Mouse (Mus musculus) heart, adult 2 months (tissue): Measurements from ENCODE around the gene Cyp2u1.

Source experiments
- CTCF ChIP-seq: fragments of 200-600 bp; IDR thresholded peaks from 2 replicates; pipeline ENCODE4 v1.8.1; 2022; ENCODE audit warnings: antibody characterized with exemption, mild to moderate bottlenecking, moderate library complexity
- EP300 ChIP-seq: fragments of 200-500 bp; IDR thresholded peaks from 2 replicates; pipeline ENCODE4 v1.6.1; 2011; ENCODE audit warnings: low read depth, low read length, control low read depth; ENCODE audit not compliant: insufficient read depth
- POLR2A ChIP-seq: fragments of 200-500 bp; IDR thresholded peaks from 2 replicates; pipeline ENCODE4 v1.6.1; 2011; ENCODE audit warnings: mild to moderate bottlenecking, low read depth, low read length, control low read depth; ENCODE audit not compliant: insufficient read depth

DNA sequence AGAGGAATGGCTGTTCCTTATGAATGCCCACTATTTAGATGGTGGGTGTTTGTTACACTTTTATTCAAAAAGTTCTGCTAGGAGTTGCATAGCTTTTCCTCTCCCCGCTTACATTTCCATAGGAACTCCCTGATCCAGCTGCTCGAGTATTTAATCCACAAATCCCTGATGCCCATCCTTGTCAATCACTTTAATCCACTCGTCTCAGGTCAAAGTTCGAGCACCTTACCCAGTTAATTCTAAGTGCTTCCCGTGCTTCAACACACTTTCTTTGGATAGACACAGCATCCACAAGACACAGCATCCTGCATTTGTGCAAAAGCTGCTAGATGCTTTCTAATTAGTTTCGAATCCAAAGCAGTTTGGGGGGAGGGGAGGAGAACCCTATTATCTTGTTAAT, 32.6 kb downstream of the Cyp2u1 start:
- TF ChIP-seq CTCF (no peak), POLR2A (no peak), EP300 (no peak)
